Mouse (Mus musculus): ENCODE measurements at regions not wholly inside any gene's neighbourhood (a gene's known extent, or its start where the extent isn't known, plus 50 kb on each side); places are given as distances from the start of the nearest gene placed in this dataset.

- TF ChIP-seq CTCF (IDR thresholded peaks at IDR 0.05 in 2 of 3, conservative IDR thresholded peaks at IDR 0.05 in 1 of 3; ENCODE audit: control insufficient read depth in 1 of 3, insufficient read depth in 1 of 3, low read depth in 2 of 3, low read length in 3 of 3, poor library complexity in 1 of 3, severe bottlenecking in 1 of 3): no peak
- TF ChIP-seq ZC3H11A (IDR thresholded peaks at IDR 0.05; ENCODE audit: low read depth, low read length): no peak
- no peak for TF ChIP-seq POLR2A (IDR thresholded peaks at IDR 0.05; ENCODE audit: control insufficient read depth in 1 of 2, insufficient read depth in 1 of 2, low read depth in 1 of 2, low read length in 2 of 2, poor library complexity in 1 of 2)
- TF ChIP-seq E2F4 (IDR thresholded peaks at IDR 0.05; ENCODE audit: borderline replicate concordance, low read depth, low read length): no peak
- TF ChIP-seq MYC (IDR thresholded peaks at IDR 0.05; ENCODE audit: low read depth, low read length): no peak
- no peak for TF ChIP-seq USF1 (IDR thresholded peaks at IDR 0.05; ENCODE audit: low read depth, low read length)
- no peak for TF ChIP-seq TBP (IDR thresholded peaks at IDR 0.05; ENCODE audit: low read depth, low read length)
- TF ChIP-seq SIN3A (IDR thresholded peaks at IDR 0.05; ENCODE audit: low read length): no peak
- TF ChIP-seq TAL1 (IDR thresholded peaks at IDR 0.05; ENCODE audit: low read length): no peak
- TF ChIP-seq ELF1 (IDR thresholded peaks at IDR 0.05; ENCODE audit: low read depth, low read length): peak; percentile 84
- no peak for TF ChIP-seq GABPA (IDR thresholded peaks at IDR 0.05; ENCODE audit: low read depth, low read length)
- TF ChIP-seq CHD2 (IDR thresholded peaks at IDR 0.05; ENCODE audit: low read length): no peak
- no peak for TF ChIP-seq HCFC1 (IDR thresholded peaks at IDR 0.05; ENCODE audit: low read depth, low read length)
- no peak for TF ChIP-seq SMC3 (IDR thresholded peaks at IDR 0.05; ENCODE audit: low read depth, low read length)
These were observed 74.9 kb upstream of the 1110032F04Rik start for GRCm38 (mm10) chr3:68794380-68795014.

Measured in MEL (cell line).